Mouse (Mus musculus): Measurements from ENCODE around the gene Fut8.
"Not testable (repeated sequence)": the region's sequence is repeated elsewhere in the genome, so short reads cannot be mapped to it uniquely, and the experiment has no call there.

Gene Fut8

GRCm38 (mm10) chr12:77222272-77222874 is 15.6 kb upstream of the Fut8 start:
- no peak for DNase-seq (ENCODE audit: low spot score)

- DNase-seq (ENCODE audit: low spot score), result no peak
Measured at GRCm38 (mm10) chr12:77223595-77223994, 14.3 kb upstream of the Fut8 start.

GRCm38 (mm10) chr12:77224121-77224520 is 13.8 kb upstream of the Fut8 start:
- no peak for DNase-seq (ENCODE audit: low spot score)

GRCm38 (mm10) chr12:77224891-77225290 is 13.0 kb upstream of the Fut8 start:
- DNase-seq (ENCODE audit: low spot score), result no peak

- no peak for DNase-seq (ENCODE audit: low spot score)
Measured at GRCm38 (mm10) chr12:77225727-77226126, 12.2 kb upstream of the Fut8 start.

- no peak for DNase-seq (ENCODE audit: low spot score)
Measured at GRCm38 (mm10) chr12:77235958-77236357, 2.0 kb upstream of the Fut8 start.

GRCm38 (mm10) chr12:77238531-77239389 is 835 bp downstream of the Fut8 start:
- peak; percentile 81 for DNase-seq (ENCODE audit: low spot score)

GRCm38 (mm10) chr12:77239390-77240061 is 1.6 kb downstream of the Fut8 start:
- DNase-seq (ENCODE audit: low spot score), result no peak

- DNase-seq (ENCODE audit: low spot score), result no peak
Measured at GRCm38 (mm10) chr12:77240372-77240771, 2.4 kb downstream of the Fut8 start.

- DNase-seq (ENCODE audit: low spot score), result no peak
Measured at GRCm38 (mm10) chr12:77240839-77241238, 2.9 kb downstream of the Fut8 start.

- no peak for DNase-seq (ENCODE audit: low spot score)
Measured at GRCm38 (mm10) chr12:77262650-77263049, 24.7 kb downstream of the Fut8 start.

- DNase-seq (ENCODE audit: low spot score), result no peak
Measured at GRCm38 (mm10) chr12:77263816-77264215, 25.9 kb downstream of the Fut8 start.

- DNase-seq (ENCODE audit: low spot score), result no peak
Measured at GRCm38 (mm10) chr12:77270694-77271093, 32.8 kb downstream of the Fut8 start.

- DNase-seq (ENCODE audit: low spot score), result no peak
Measured at GRCm38 (mm10) chr12:77288507-77288906, 50.6 kb downstream of the Fut8 start.

GRCm38 (mm10) chr12:77291017-77291416 is 53.1 kb downstream of the Fut8 start:
- no peak for DNase-seq (ENCODE audit: low spot score)

- DNase-seq (ENCODE audit: low spot score), result not testable (repeated sequence)
Measured at GRCm38 (mm10) chr12:77291864-77292263, 53.9 kb downstream of the Fut8 start.

- no peak for DNase-seq (ENCODE audit: low spot score)
Measured at GRCm38 (mm10) chr12:77292375-77293258, 54.7 kb downstream of the Fut8 start.

GRCm38 (mm10) chr12:77296119-77296518 is 58.2 kb downstream of the Fut8 start:
- DNase-seq (ENCODE audit: low spot score), result no peak

GRCm38 (mm10) chr12:77297114-77297513 is 59.2 kb downstream of the Fut8 start:
- DNase-seq (ENCODE audit: low spot score), result no peak

- no peak for DNase-seq (ENCODE audit: low spot score)
Measured at GRCm38 (mm10) chr12:77297858-77298257, 59.9 kb downstream of the Fut8 start.

- no peak for DNase-seq (ENCODE audit: low spot score)
Measured at GRCm38 (mm10) chr12:77302011-77302410, 64.1 kb downstream of the Fut8 start.

GRCm38 (mm10) chr12:77303367-77303766 is 65.4 kb downstream of the Fut8 start:
- DNase-seq (ENCODE audit: low spot score), result no peak
